Mouse (Mus musculus) ovary, adult 2 months (tissue): ENCODE data around the gene Hoxc11. TPM values are rescaled to one million over a fixed set of nuclear protein-coding genes. Genes with fewer than 3 reads are reported as not detected.

Source experiments
- polyA plus RNA-seq: library from polyadenylated mRNA; depleted of rRNA; stranded (reverse); fragments of >200 nt; gene quantifications from 2 replicates; pipeline ENCODE4 v1.2.3, GENCODE M21; 2012; rRNA removed

Hoxc11 gene
- 0.07 TPM in 1 of 2 replicates, not detected in the other for polyA plus RNA-seq

DNA sequence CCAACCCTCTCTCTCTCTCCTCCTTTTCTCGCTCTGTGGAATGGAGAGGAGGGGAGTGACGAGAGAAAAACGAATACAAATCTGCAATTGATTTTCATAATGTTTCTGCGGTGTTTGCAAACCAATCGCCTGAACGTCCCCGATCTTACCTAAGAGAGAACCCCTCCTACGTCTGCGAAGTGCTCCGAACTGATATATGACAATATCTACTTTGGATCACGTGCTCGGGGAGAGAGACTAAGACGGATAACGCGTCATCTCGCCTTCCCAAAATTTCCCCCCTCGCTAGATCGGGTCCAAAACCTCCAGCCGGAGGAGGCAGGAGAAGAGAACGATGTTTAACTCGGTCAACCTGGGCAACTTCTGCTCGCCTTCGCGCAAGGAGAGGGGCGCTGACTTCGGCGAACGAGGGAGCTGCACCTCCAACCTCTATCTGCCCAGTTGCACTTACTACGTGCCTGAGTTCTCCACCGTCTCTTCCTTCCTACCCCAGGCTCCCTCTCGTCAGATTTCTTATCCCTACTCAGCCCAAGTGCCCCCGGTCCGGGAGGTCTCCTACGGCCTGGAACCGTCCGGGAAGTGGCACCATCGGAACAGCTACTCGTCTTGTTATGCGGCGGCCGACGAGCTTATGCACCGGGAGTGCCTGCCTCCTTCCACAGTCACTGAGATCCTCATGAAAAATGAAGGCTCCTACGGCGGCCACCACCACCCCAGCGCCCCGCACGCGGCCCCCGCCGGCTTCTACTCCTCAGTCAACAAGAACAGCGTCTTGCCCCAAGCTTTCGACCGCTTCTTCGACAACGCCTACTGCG lies at the start of gene Hoxc11:
Hoxc11 (plus strand) TSS at position 236 of the 815 bp plus-strand sequence.

DNA sequence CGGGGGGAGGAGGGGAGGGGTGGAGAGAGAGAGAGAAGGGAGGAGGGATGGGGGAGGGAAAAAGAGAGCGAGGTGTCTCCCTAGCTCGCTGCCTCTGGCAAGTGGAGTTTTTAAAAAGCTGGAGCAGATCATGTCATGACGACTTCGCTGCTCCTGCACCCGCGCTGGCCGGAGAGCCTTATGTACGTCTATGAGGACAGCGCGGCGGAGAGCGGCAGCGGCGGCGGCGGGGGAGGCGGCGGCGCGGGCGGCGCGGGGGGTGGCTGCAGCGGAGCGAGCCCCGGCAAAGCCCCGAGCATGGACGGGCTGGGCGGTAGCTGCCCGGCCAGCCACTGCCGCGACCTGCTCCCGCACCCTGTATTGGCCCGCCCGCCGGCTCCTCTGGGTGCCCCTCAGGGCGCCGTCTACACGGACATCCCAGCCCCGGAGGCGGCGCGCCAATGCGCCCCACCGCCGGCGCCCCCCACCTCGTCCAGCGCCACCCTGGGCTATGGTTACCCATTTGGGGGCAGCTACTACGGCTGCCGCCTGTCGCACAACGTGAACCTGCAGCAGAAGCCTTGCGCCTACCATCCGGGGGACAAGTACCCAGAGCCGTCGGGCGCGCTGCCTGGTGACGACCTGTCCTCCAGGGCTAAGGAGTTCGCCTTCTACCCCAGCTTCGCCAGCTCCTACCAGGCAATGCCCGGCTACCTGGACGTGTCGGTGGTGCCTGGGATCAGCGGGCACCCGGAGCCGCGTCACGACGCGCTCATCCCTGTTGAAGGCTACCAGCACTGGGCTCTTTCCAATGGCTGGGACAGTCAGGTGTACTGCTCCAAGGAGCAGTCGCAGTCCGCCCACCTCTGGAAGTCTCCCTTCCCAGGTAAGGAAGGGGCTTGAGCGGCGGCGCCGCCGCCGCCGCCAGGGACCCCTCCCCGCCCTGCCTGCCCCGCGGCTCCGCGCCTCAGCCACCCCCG lies 32.9 kb upstream of the Hoxc11 start, which contains the start of gene Hoxc13:
Hoxc13 (plus strand) TSS at position 51 of the 959 bp plus-strand sequence.

DNA sequence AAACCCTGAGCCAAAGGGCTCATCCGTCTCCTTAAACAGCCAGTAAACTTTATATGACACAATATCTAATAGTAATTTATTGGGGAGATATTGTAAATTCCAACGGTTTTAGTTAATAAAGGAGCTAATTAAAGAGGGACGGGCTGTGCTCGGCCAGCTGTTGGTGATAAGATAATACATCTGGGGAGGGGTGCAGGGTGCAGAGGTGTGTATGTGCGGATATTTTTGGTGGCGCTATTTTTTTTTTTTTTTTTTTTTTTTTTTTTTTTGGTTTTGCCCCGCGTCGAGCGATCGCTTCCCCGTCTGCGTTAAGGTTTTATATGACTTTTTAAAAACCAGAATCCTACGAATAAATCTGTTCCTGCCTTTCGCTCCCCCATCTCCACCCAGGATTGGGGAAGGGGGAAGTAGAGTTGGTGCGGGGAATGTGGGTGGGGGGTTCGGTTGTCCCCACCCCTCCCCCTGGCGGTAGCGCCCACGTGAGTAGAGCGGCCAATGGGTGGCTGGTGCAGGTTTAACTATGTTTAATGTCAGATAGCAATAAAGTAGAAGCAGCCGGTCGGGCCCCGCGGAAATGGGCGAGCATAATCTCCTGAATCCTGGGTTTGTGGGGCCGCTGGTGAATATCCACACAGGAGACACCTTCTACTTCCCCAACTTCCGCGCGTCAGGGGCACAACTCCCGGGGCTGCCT lies 17.8 kb upstream of the Hoxc11 start, which contains the start of gene Hoxc12:
Hoxc12 (plus strand) TSS at position 479 of the 694 bp plus-strand sequence.

DNA sequence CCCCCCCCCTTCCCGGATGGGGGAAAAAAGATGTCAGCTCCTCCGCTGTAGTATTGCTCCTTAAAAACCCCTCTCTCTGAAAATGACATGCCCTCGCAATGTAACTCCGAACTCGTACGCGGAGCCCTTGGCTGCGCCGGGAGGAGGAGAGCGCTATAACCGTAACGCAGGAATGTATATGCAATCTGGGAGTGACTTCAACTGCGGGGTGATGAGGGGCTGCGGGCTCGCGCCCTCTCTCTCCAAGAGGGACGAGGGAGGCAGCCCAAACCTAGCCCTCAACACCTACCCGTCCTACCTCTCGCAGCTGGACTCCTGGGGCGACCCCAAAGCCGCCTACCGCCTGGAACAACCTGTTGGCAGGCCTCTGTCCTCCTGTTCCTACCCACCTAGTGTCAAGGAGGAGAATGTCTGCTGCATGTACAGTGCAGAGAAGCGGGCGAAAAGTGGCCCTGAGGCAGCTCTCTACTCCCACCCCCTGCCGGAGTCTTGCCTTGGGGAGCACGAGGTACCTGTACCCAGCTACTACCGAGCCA lies 12.6 kb downstream of the Hoxc11 start, which contains the start of gene Hoxc10:
Hoxc10 (plus strand) TSS at position 21 of the 536 bp plus-strand sequence.

DNA sequence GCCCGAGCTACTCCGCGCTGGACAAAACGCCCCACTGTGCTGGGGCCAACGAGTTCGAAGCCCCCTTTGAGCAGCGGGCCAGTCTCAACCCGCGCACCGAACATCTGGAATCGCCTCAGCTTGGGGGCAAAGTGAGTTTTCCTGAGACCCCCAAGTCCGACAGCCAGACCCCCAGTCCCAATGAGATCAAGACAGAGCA lies 13.0 kb downstream of the Hoxc11 start, which contains the start of gene Hoxc5:
Hoxc5 (plus strand) TSS at position 132 of the 199 bp plus-strand sequence.

DNA sequence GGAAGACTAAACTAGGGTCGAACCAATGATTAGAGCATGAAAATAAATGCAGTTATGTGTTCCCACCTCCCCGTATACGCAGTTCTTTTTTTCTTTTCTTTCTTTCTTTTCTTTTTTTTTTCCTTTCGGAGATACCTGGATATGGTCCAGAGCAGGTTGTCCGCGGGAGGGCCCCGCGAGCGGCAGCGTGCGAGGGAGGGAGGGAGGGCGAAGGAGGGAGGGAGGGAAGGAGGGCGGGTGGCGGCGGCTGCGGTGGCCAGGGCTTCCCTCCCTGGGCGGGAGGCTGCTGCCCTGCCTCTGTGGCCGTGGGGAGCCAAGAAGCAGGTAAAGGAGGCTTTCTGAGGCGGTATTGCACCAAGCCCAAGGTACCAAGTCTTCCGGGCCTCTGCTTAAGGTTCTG lies 21.9 kb downstream of the Hoxc11 start, which contains the start of gene Hoxc9:
Hoxc9 (plus strand) TSS at position 269 of the 400 bp plus-strand sequence.

DNA sequence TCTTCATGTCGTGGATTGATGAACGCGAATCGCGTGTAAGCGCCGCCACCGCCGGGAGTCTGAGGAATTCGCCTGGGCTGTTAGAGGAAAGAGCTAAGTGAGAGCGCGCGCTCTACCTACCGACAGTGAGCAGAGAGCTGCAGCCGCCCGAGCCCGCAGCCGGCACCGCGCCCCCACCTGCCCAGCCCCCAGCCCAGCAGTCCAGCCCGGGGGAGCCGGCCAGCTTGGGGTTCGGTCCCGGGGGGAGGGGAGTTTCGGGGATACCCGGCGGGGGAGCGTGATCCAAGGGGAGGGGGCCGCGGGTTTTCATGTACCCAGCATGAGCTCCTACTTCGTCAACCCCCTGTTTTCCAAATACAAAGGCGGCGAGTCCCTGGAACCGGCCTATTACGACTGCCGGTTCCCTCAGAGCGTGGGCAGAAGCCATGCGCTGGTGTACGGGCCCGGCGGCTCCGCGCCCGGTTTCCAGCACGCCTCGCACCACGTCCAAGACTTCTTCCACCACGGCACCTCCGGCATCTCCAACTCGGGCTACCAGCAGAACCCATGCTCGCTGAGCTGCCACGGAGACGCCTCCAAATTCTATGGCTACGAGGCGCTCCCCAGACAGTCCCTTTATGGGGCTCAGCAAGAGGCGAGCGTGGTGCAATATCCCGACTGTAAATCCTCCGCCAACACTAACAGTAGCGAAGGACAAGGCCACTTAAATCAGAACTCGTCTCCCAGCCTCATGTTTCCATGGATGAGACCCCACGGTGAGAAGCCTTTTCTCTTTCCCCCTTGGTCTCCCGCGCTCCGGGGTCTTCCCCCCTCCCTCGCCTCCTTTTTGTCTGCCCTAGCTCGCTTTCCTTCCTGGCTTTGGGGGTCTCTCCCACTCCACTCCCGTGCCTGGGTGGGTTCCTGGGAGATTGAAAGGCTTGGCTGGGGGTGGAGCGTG lies 36.5 kb downstream of the Hoxc11 start, which contains the start of gene Hoxc8:
Hoxc8 (plus strand) TSS at position 147 of the 937 bp plus-strand sequence.

DNA sequence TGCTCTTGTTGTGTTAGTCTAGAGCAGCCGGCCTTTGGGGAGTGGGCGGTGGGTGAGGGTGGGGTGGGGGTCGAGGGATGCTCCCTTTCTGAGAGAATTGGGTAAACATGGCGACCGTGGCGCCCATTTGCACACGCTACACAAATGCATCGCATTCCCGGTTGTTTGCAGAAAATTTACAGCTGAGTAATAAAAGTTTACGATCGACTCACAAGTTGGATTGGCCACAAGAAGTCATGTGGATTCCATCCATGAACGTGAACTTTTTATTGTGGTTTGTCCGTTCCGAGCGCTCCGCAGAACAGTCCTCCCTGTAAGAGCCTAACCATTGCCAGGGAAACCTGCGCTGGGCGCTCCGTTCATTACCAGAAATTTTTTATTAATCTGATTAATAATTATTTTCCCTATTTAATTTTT lies 43.7 kb downstream of the Hoxc11 start, which contains the start of gene Hoxc6:
Hoxc6 (plus strand) TSS at position 319 of the 417 bp plus-strand sequence.

Other genes starting within 250 kb of the Hoxc11 start
- 61.4 and 72.0 TPM in 2 replicates for gene Calcoco1, start 232.2 kb upstream of the Hoxc11 start, polyA plus RNA-seq
- gene Hoxc13, start 33.3 kb upstream of the Hoxc11 start, polyA plus RNA-seq: not detected in 2 replicates
- gene Hoxc12, start 17.7 kb upstream of the Hoxc11 start, polyA plus RNA-seq: not detected in 2 replicates
- gene Hoxc10, start 12.4 kb downstream of the Hoxc11 start, polyA plus RNA-seq: 5.3 and 5.9 TPM in 2 replicates
- gene Hoxc5, start 13.0 kb downstream of the Hoxc11 start, polyA plus RNA-seq: 9.7 and 10.1 TPM in 2 replicates
- gene Hoxc9, start 22.0 kb downstream of the Hoxc11 start, polyA plus RNA-seq: 11.3 and 15.4 TPM in 2 replicates
- gene Hoxc8, start 36.2 kb downstream of the Hoxc11 start, polyA plus RNA-seq: 8.4 and 12.4 TPM in 2 replicates
- gene Hoxc6, start 43.8 kb downstream of the Hoxc11 start, polyA plus RNA-seq: 22.7 and 28.5 TPM in 2 replicates
- 8.1 and 8.2 TPM in 2 replicates for gene Hoxc4, start 64.5 kb downstream of the Hoxc11 start, polyA plus RNA-seq
- 28.2 and 28.4 TPM in 2 replicates for gene Smug1, start 212.7 kb downstream of the Hoxc11 start, polyA plus RNA-seq